Mouse (Mus musculus) adrenal gland (tissue): ENCODE results near the gene Kcns3.

Experiments
- intact Hi-C: fragments of 180-260 bp; cut with DNase I; formaldehyde crosslinking; loops from one replicate; pipeline ENCODE4 v1.15.1; 2025
- long read RNA-seq, 2 experiments: library from polyadenylated mRNA; unstranded; transcript quantifications; one replicate each; pipeline ENCODE4 v2.0.0; 2020; ENCODE audit warnings: borderline replicate concordance in 1 of 2; ENCODE audit not compliant: insufficient replicate concordance in 1 of 2

Gene Kcns3
- long read RNA-seq, experiment 1: 0 reads
- long read RNA-seq, experiment 2, partial matches to known transcripts: 0 of 1 reads
- long read RNA-seq, experiment 2, other reads (novel, unspliced or antisense): 0 of 1 reads

DNA sequence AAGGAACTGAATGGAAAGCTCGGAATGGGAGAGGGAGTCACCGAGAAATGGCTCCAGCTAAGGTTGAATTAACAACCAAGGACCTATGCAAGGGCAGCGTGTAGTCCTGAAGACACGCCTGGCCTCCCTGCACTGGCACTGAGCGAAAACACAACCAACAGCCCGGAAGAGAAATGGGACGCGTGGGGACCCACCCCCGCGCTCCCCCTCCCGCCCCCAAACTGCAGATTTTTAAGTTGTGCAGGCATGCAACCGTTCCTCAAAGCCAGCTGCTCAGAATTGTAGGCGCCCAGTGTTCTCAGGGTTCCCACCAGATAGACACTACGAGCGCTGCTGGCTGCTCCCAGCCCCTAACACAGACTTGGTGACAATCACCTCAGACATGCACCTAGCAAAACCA, at the start of gene Kcns3:
Gene Kcns3 (minus strand): TSS at position 42 of the 400 bp plus-strand sequence.
- intact Hi-C loops: loop anchor here (10.0 kb wide), 1 partner anchor 696 kb away; no protein-coding TSS in a partner anchor

DNA sequence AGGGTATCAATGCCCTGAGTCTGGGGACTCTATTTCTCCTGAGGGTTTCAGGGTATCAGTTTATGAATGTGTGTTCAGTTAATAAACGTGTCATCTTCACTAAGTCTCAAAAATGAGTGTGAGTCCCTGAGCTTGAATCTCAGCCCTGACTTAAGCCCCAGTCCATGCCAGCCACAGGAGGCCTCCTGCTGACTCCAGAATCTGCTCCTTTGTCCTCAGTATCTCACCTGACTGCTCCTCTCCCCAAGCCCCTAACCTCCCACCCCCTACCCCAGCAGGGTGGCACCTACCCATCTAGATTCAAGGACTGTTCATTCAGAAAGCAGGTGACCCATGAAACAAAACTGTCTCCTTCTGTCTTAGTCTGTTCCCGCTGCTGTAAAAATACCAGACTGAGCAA, 47.7 kb upstream of the Kcns3 start:
- intact Hi-C loops: loop anchor here (5.0 kb wide), 2 partner anchors 69 to 139 kb away; partner anchors contain the start of genes Gen1 and Smc6

DNA sequence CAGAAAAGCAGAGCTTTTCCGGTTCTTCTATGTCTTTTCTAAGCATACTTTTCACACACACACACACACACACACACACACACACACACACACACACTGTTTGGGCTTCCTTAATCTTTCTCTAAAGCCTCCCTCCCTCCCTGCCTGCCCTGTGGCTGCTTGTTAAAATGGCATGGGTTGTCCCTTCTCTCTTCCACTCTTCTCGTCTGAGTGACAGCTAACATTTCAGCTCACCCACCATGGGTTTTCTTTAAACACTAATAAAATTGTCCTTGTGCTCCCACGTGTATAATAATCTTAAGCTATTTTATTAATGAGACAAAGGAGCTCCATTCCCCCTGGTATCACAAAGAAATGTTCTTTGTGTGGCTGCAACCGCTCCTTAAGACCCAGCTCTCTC, 47.2 kb upstream of the Kcns3 start:
- intact Hi-C loops: loop anchor here (5.0 kb wide), 2 partner anchors 69 to 139 kb away; partner anchors contain the start of genes Gen1 and Smc6

DNA sequence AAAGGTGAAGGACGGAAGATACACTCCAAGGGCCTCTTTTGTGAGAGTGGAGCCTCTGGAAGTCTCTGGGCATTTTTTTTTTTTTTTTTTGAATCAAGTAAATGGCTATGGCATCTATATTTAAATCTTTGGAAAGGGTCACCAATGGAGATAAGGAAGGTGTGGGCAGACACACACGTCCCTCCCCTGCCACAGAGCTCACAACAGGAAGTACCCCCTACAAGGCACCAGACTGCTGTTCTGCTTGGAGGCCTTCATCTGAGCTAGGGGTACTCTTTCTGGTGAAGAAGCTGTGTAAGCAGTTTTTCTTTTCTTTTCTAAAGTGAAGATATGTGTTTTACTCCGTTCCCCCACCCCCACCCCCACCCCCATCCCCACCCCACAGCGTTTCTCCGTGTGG, 46.0 kb upstream of the Kcns3 start:
- intact Hi-C loops: loop anchor here (5.0 kb wide), 2 partner anchors 70 to 140 kb away; partner anchors contain the start of genes Gen1 and Smc6

DNA sequence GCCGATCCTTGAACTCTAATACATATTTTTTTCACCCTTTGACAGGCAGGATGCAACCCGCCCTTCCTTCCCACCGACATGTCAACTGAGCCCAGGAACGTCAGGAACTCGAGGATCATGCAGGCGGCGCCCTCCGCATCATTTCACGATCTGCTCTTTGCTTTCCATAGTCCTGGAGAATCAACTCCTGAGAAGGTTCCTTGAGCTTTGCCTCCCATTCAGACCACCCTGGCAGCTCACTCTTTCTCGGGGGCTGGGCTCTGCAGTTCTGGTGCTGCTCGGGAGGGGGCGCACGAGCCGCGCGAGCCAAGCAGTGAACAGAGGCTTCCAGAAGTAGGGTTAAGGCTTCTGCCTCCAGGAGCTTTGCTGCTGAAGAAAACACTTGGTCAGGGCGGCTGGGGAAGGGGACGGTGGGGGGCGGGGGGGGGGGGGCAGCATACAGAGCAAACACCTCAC, 45.3 kb upstream of the Kcns3 start:
- intact Hi-C loops: loop anchor here (5.0 kb wide), 2 partner anchors 71 to 141 kb away; partner anchors contain the start of genes Gen1 and Smc6

DNA sequence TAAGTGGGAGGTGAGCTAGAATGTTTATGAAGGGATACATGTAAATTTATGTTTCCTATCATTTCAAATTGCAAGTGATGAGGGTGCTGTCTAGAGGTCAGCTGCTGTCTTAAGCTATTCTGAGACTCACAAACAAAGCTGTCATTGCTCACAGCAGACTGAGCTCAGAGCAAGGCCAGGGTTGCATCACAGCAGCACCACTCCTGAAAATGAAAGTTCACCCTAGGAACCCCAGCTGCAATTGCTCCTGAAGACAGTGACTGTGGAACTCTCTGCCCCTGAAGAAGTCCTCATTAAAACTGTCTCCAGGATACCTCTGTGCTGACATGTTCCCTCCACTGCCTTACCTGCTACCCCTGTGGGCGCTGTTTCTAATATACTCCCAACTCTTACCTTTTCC, 44.2 kb upstream of the Kcns3 start:
- intact Hi-C loops: loop anchor here (5.0 kb wide), 2 partner anchors 72 to 142 kb away; partner anchors contain the start of genes Gen1 and Smc6

DNA sequence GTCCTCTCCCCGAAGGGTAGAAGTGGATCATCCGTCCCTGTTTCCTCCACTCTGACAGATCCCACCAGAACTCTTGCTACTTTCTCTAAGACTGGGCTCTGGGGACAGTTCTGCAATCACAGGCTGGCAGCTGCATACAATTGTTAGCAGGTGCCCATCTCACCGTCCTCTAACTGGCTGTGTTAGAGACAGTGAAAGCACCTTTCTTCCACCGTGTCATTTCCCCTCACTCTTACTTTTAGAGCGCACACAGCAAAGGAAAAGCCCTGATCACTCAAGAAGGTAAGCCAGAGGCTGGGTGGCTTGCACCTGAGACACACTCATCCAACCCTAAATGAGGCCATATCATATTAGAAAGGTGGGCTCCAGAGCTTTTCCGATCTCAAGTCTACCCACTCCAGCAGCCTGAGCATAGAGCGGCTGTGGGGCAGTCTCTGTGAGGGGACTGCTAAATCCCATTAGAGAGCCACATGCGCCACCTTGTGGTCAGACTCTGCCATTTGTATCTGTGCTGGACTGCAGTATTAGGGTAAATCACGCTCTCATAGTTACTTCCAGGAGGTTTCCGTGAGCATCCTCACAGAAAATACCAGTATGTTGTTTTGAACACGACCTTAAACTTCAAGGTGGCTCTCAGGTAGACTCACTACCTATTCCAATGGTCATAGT, 27.8 kb upstream of the Kcns3 start:
- intact Hi-C loops: loop anchor here (5.0 kb wide), 2 partner anchors 371 to 581 kb away; no protein-coding TSS in a partner anchor

DNA sequence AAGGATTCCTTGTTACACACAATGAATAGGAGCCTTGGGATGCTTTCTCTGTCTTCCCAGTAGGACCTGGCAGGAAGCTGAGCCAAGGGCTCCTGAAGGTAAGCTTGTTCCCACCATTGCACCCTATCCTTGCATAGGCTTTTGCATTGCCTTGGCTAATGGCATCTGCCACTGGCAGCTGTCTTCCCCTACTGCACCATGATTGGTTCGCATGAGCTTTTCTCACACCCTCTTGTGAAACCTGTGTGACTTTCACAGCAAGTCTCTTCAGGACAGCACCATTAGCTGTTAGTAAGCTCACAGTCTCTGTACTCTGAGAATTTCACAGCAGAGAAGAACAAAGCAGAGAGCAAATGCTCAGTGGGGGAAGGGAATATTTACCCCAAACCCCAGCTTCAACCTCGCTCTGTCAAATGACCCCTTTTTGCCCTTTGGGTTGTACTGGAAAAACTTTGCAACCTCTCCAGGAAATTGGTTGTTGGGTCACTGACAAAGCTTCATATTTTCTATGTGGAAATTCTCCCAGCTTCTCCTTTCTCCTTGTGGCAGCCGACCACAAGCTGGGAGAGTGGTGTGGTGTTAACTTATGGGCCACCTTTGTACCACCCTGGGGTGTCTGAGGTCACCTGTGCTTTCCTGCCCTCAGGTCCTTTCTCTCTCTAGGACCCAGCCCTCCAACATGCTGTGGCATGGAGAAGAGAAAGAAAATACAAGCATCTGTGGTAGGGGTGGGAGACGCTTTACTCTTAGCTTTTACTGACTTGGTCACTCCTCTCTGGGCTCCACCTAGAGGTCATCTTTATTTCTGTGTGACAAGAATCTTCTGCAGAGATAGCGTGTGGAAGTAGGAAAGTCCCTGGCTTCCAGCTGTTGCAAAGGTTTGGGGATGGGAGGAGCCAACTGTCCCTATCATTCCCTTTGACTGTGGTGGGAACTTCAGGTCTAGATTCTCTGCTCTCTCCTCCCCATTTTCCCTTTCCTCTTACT, 26.8 kb upstream of the Kcns3 start:
- intact Hi-C loops: loop anchor here (5.0 kb wide), 2 partner anchors 370 to 580 kb away; no protein-coding TSS in a partner anchor

DNA sequence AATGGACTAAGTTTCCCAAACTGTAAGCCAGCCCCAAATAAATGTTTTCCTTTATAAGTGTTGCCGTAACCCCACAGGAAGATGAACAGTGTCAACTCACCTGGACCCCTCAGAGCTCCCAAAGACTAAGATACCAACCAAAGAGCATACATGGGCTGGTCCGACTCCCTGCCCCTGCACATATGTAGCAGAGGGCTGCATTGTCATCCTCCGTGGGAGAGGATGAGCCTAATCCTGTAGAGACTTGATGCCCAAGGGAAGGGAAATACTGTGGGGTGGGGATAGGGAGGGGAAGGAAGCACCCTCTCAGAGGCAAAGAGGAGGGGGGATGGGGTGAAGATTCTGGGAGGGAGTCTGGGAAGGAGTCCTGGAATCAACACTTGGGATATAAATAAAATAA, 7.8 kb upstream of the Kcns3 start:
- intact Hi-C loops: loop anchor here (10.0 kb wide), 1 partner anchor 704 kb away; no protein-coding TSS in a partner anchor

DNA sequence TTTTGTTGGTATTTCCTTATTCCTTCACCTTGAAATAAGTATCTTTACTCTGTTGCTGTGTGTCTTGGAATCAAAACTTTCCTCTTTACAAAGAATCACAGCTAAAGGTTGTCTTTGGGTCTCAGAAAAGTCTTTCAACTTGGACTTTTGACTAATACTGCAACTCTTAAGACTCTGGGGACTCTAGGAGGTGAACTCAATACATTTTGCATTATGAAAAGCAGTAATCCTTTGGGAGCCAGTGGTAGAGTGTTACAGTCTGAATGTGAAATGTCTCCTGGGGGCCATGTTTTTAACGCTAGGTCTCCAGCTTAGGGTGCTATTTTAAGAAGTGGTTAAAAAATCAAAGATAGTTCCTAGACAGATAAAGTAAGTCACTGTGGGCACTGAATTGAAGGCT, 4.3 kb upstream of the Kcns3 start:
- intact Hi-C loops: loop anchor here (10.0 kb wide), 1 partner anchor 700 kb away; no protein-coding TSS in a partner anchor

DNA sequence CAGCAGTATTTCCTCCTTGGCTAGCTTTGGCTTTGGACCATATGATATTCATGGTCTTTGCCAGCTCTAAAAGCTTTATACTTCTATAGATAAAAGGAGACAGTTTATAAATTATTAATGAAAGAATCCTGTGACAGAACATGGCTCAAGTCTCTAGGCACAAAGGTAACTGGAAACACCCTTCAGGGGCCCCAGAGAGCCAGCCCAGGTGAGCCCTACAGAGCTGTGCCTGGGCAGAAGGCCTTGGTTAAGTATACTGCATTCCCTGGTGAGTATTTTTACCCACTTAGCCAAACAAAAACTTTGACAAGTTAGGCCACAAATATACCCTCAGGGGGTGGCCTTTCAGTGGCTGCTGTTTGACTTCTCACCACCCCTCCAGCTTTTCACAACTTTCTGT, 2.7 kb upstream of the Kcns3 start:
- intact Hi-C loops: loop anchor here (10.0 kb wide), 1 partner anchor 699 kb away; no protein-coding TSS in a partner anchor

DNA sequence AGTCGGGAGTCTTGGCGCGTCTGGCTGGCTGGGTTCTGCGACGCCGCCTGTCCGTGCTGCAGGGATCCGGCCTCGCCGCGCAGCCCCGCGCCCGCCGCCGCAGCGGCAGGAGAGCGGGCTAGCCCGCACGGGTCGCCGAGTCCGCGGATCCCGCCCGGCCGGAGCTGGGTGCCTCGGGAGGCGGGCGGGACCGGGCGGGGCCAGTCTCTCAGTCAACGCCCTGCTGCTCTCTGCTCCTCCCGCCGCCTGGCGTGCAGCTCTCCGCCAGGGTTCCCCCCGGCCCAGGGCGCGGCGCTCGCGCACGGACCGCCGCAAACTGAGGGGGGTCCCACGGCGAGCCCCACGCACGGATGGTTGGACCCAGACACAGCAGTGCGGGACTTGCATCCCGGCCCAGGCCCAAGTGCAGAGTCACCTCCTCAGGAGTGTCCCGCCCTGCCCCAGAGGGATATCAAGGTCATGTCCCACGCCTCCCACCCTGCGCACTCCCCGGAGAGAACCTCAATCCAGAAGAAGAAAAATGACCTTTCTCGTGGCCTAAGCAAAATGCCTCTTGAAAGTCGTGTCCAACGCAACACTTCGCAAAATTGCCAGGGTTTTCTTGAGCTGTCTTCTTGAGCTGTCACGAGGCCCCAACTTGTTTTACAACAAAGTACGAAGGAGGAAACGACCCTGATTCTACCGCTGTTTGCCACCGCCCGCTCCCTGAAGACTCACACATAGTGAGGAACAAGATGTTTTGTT, 492 bp downstream of the Kcns3 start:
- intact Hi-C loops: loop anchor here (10.0 kb wide), 1 partner anchor 696 kb away; no protein-coding TSS in a partner anchor

DNA sequence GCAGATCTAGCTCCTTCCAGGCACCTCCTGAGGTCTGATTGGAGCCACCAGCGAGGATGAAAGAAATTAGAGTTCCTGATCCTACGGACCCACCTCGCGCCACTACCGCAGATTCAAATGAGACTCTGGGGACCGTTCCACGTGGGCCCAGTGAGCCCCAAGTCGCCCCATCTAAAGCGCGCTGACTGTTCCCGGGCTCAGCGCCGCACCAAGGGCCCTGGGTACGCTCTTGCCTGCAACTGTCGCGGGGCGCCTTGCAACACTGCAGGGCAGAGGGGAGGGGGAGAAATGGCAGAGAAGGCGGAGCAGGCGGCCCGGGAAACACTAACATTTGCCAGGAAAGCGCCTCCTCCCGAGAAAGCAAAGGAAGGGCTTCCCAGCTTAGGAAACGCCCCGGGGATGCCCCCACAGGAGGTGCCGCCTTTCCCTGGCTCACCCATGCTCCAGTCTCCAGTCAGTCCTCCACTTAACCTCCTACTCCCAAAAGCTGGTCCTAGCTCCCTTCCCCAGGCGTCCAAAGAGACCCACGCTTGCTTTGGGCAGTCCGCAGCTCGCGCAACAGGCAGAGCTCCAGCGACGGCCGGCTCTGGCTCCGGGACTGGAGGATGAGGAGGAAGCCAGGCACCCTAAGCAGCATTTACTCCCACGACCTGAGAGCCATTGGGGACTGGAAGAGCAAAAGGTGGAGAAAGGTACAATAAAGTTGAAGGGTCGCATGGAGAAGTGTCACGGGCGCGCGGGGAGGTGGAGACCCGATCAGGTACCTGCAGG, 1.2 kb downstream of the Kcns3 start:
- intact Hi-C loops: loop anchor here (10.0 kb wide), 1 partner anchor 695 kb away; no protein-coding TSS in a partner anchor

DNA sequence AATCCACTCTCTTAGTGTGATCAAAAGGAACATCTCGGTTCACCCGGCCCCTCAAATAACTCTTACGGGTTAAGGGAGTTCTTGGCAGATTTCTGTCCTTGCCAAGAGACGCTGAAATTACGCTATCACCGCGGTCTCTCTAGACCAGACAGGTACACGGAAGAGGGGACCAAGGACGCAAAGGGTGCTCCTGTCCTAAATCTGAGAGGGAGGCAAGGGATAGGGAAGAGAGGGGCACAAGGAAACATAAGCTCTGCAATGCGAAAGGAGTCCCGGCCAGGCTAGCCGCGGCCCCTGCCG, 1.8 kb downstream of the Kcns3 start:
- intact Hi-C loops: no loop called here

DNA sequence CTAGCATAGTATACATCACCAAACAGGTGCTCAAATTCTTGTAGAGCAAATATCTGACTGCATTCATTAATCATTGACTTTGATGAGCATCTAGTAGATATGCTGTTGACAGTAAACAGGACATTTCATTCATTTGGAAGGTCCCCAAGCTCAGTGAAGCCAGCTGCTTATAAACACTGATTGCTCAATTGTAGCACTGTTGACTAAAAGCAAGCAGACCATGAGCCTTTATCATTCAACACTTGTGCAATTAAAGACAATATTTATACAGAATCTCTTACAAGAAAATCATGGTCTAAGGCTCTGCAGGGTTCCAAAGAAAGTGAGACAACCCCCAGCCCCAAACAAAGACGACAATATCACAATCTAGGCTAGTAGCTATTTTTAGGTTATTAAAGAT, 6.0 kb downstream of the Kcns3 start:
- intact Hi-C loops: no loop called here

DNA sequence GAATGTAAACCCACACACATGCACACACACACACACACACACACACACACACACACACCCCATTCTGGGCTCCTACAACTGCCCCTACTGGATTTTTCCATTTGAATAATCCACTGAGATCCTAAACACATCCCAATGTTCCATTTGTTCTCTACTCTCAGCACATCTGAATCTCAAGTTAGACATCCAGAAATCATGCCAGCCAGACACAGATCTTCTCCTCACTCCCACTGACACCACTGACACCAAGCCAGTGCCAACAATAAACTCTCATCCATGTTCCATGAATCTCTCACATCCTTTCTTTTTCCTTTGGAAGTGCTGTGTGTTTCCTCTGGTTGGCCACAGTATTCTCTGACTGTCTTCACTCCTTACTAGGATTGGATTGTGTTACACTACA, 18.4 kb downstream of the Kcns3 start:
- intact Hi-C loops: no loop called here

DNA sequence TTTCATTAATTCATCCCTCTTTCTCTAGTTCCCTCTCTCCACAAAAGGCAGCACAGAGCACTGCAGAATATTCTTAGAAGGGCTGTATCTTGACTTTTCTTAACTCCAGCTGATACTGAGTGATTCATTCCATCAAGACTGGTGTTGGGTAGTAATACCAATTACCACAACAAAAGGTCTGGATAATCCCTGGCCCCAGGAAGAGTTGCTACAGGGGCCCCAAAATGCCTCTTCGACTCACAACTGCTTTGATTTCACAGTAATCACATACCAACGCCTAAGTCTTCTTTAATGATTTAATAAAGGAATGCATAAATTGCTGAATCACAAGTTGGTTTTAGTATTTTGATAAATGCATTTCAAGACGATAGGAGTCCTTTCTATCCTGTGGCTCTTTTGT, 21.7 kb downstream of the Kcns3 start:
- intact Hi-C loops: no loop called here

DNA sequence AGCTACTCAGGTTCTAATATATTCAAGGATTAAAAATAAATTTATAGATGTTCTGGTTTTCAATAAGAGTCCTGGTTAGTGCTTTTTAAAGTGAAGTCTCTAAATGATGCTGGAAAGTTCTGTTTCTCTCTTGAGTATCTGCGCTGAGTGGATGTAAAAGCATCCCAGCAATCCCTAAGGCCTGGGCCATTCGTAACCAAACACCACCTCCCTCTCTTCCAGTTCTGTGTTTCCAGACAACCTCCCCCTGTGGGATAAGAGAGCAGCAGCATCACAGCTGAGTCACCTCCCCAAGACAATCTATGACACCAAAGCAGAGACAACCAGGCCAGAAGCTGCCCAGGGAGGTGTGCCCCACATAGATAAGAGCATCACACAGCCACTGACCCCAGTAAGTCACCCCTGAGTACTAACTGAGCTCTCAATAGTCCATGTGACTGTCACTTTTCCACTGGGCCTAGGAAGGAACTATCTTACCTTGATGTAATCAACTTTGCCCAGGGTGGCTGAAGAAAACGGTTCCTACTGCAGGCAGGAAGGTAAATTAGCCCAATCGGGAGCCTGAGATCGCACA, 24.6 kb downstream of the Kcns3 start:
- intact Hi-C loops: no loop called here

DNA sequence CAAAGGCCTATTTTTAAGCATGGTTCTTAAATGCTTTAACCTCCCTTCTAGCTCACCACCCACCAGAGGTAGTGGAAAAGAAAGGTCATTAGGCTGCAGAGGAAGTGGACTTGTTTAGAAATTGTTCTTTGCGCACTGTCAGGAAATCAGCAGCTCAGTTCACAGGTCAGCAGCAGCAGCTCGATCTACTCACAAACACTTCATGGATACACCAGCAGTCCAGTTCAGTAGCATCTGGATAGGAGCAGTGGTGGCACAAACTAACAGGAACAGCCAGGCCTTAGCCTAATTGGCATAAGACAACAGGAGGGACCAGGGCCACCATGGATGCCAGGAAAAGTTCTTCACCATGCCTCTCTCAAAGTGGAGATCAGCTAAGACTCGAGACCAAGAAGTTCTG, 49.3 kb downstream of the Kcns3 start:
- intact Hi-C loops: no loop called here
